Mouse (Mus musculus): ENCODE measurements at regions not wholly inside any gene's neighbourhood (a gene's known extent, or its start where the extent isn't known, plus 50 kb on each side); places are given as distances from the start of the nearest gene placed in this dataset.

- DNase-seq = no peak
These were observed 224.5 kb upstream of the Pfn2 start for GRCm38 (mm10) chr3:58072230-58072839.

DNA sequence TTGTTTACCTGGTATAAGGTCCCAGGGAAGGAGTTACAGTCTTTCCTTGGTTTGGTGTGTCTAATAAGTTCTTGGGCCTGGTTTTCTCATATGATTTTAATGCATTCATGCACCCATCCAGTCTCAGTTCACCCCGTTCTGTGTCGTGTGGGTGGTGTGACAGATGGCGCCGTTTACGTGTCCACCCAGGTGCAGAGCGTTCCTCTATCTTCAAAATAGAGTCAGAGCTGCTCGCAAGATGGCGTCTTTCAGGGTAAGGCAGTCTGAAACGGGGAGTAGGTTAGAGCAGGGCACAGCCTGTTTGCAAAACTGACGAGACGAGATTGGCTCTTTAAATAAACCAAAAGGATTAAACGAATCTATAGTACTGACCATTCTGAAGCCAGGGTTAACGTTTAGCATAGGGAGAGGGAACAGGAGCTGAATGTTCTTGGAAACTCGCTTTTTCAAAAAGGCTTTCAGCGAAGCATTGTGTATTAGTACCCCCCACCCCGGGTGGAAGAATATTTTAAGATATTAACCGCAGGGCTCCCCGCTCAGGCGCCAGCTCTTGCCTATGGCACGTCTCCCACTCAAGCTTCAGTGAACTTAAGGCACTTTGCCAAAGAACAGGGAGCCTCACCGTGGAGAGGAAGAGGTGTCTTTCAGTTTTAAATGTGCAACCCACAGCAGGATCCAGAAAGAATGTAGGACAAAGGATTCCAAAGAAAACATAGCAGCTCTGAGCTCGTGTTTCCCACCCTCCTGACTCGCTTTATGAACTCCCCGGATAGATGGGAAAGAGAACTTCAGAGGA lies 241.7 kb upstream of the Pfn2 start:
- no peak for DNase-seq

DNA sequence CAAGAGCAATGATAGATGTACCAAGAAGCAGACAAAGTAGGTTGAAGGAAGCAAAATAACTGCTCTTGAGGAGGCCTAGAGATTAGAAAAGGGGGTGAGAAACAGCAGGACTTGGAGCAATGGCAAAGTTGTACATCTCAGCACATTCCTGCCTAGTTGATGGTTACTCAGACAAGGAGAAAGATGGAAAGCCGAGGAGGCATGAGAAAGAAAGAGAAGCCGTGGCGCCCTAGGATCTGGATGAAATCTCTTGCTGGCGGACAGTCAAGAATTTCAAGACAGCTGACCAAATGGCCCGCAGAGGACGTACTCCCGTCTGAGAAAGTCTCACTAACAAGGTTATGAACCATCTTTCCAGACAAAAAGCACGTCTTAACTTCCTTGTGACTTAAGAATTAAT lies 242.5 kb upstream of the Pfn2 start:
- peak; percentile 10 for DNase-seq

- no peak for DNase-seq
These were observed 243.7 kb upstream of the Pfn2 start for GRCm38 (mm10) chr3:58091466-58092176.

DNA sequence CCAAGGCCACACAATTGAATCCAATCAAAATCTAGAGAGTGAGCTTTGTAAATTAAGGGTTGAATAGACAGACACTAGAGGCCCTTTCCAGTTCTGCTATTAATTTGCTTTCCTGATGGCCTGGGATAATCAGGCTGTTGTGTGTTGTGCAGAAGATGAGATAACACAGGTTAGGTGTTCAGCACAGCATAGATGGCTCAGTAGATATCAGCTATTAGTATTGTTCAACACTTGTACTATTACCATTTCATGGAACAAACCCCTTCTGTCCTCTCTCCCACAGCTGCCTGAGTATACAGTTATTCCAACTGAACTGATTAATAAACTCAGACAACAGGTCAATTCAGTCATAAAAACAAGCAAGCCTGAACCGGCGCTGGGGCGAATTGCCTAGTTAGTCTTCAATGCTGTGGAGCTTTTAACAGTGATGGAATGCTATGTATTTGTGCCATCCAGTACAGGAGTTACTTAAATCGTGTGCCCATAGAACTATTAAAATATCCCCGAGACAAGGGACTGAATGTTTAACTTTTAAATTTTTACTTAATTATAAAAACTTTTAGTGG lies 263.1 kb upstream of the Pfn2 start:
- no peak for DNase-seq

- DNase-seq = no peak
These were observed 264.6 kb upstream of the Pfn2 start for GRCm38 (mm10) chr3:58112431-58112856.

DNA sequence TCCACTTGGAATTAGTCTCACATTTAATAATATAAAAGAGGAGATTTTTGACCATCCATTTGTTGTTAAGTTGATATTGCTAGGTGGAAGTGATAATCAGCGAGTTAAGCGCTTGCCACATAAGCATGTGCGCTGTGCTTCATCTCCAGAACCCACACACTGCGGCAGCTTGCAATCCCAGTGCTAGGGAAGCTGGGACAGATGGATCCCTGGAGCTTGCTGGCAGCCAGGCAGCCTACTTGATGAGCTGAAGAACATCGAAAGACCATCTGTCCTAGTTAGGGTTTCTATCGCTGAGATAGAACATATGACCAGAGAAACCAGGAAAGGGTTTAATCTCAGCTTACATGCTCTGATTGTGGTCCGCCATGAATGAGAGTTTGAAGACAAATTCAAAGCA lies 266.1 kb upstream of the Pfn2 start:
- DNase-seq = no peak

DNA sequence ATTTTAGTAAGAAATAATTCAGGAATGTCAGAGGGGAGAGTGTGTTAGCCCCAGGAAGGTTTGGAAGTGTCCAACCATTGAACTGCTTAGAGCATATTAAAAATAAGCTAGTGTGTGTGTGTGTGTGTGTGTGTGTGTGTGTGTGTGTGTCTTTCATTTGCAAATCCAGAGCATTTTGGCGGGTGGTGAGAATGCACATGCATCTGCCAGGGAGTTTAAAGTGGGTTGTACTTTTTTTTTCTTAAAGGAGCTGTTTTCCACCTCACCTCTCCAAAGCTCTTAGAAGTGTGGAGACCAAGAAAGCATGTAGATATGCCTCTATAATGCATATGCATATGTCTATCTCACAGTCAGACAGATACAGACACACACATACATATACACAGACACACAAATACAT lies 267.6 kb upstream of the Pfn2 start:
- DNase-seq = no peak

DNA sequence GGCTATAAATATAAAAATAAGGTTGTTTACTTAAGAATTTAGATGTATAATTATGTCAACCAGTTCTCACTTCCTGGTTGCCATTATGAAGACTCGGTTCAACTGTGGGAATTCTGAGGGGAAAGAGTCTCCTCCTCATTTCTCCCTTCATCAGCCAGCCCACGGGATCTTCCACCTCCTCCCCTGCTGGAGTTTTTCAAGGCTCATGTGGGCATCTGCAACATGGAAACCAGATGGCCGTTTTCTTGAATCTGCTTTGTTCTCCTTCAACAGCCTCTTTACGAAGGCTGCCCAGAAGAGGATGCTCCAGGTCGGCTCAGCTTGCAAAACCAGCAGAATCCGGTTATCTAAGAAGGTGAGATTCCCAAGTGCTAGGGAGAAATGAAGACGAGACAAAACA lies 269.0 kb upstream of the Pfn2 start:
- DNase-seq = no peak

DNA sequence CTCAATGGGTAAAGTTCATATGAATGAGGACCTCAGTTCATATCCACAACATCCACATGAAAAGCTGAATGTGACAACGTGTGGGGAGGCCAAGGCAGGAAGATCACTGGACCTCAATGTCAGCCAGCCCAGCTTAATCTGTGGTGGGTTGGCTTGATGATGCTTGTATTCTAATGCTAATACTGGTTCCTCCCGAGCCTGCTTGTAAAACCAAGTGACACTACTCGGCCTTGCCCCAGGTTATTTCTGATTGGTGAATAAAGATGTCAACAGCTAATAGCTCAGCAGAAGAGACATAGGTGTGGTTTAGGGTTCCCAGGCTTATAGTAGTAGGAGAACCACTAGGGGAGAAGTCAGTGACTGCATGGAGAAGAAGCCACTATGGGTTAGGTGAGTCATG lies 272.2 kb upstream of the Pfn2 start:
- no peak for DNase-seq

DNA sequence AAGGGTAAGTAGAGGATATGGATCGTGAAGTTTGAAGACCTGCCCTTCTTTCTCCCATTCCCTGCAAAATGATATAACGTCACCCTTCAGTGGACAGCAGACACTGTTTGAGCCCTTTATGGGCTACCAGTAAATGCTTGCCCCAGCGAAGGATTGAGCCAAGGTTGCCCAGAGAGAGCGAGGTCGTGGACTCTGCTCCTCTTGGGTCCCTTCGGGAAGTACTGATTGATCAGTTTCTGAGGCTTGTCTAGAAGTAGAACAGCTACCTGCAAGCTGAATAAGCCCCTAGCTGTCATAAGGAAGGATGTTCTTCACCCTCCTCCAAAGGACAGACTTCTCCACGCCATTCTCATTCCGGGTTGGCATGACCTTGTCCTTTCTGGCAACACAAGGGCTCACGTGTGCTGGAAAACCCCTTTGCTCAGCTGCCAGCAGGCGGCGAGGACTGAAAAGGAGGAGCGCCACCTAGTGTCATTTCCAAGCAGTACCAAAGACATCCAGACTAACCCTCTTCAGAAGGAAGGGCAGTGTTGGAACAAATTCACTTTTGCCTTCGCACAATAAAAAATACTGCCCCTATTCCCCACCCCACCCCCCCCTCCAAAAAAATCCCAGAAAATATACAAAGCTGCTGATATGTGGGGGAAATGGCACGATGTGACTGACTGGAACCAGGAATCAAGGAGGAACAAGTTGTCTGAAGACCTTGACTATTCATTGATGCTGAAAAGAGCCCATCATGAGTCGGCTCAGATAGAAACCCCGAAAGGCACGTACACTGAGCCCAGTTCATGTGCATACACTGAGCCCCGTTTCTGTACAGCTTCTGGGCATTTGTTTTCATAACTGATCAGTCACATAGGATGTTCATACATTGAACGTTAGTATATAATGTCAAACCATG lies 274.8 kb upstream of the Pfn2 start:
- DNase-seq = peak; percentile 90

- DNase-seq = no peak
These were observed 275.7 kb upstream of the Pfn2 start for GRCm38 (mm10) chr3:58123396-58124077.

DNA sequence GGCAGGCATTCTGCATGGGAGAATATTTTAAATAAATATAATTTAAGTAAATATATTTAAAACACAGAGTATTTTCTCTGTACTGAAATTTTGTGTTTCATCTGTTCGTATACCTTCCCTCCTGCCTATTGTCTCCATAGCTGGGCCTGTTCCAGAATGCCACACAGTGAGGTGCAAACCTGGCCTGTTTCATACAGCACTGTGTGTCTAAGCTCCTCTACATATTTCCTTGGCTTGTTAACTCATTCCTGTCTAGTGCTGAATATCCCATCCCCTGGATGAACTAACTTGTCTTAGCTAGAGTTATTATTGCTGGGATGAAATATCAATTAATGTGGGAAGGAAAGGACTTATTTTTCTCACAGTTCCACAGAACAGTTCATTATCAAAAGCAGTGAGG lies 277.0 kb upstream of the Pfn2 start:
- no peak for DNase-seq

- no peak for DNase-seq
These were observed 279.1 kb upstream of the Pfn2 start for GRCm38 (mm10) chr3:58126996-58127395.

- no peak for DNase-seq
These were observed 280.2 kb upstream of the Pfn2 start for GRCm38 (mm10) chr3:58128059-58128458.

DNA sequence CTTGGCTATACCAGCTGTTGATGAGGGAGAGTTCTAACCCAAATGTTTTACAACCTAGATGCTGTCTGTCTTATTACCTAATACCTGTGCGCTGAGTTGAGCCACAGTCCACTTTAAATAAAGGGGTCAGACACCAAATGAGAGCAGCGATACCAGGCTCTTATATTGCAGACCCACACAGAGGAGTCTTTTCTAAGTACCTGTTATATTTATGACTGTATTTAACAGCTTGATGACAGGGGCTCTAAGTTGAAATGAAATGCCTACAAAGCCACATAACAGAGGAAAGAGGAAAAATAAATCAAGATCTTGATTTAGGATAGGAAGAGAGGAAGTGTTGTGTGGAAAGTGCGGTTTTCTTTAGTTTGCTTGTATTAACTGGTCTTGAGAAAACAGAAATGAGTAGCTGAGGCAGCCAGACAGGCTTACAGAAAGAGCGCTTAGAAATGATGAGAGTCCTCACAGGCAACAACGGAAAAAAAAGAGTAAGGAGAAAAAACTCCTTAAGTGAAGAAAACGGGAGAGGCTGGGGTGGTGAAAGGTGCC lies 281.6 kb upstream of the Pfn2 start:
- DNase-seq = no peak

DNA sequence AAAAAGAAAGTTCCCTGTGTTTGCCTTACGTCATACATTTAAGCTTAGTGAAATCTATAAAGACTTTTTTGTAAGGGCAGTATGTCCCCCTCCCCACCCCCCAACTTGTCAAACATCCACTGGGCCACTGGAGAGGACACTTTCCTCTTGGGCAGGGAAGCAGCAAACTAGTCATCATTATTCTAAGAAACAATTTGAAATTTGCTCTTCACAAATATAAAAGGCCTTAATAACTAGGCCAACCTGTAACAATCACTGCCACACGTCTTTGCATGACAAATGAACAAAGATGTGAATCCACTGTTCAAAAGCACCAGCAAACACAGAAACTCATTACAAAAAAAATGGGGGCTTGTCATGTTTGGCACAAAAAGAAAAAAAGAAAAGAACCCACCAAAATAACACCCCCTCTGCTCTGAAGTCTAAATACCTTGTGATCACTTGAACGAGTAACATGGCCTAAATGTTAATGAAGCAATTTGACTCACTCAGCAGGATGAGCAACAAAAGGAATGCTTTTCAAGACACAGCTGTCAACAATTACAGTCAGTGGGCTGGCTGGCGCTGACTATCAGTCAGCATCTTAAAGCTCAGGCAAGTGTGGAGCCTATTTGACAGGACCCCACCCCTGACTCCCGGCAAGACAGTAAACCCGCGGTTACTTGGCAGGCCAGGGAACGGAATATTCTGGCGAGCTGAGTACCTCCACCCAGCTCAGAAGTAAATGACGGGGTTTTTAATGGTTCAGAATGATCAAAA lies 278.7 kb upstream of the Tsc22d2 start:
- no peak for DNase-seq

DNA sequence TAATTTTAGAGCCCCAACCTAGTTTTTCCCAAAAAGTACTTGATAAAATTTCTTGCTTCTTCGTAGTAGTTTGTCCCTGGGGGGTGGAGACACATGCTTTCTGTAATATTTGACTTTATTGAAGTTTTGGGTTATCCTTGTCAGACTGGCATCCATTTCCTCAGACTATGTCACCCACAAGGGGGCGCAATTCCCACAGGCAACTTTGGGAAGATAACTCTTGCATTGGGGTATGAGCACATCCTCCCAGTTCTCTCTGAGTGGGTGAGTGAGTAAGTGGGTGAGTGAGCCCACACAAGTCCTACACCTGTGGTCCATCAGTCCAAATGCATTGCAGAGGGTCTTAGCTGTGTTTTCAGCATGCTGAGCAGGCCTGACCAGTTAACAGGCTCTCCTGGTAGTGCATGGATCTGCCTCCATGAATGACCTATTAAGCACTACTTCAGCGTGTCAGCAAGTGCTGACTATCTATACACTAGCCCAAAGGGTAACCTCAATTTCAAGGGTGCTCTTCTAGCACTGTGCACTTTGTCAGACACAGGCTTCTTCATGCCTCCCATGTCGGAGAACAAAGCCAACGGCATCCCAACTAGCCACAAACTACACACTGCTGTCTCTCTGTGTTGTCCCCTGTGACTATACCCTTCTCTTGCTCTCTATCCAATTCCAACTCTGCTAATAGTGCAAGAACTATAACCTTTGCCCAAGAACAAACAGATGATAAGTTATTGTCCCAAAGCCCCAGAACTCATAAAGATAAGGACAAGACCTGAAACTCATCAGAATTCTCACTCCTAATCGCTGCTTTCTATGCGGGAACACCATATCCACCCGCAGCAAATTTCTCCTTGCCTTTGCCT lies 275.6 kb upstream of the Tsc22d2 start:
- DNase-seq = peak; percentile 84

- DNase-seq = no peak
These were observed 268.4 kb upstream of the Tsc22d2 start for GRCm38 (mm10) chr3:58146108-58146507.
